Mouse (Mus musculus) limb, embryonic 14.5 days (tissue): Measurements from ENCODE around the gene Celf6. TPM values are rescaled to one million over a fixed set of nuclear protein-coding genes. Genes with fewer than 3 reads are reported as not detected.

Experiments
- ATAC-seq: fragments of 200-750 bp; cut with Nextera tagmentation; 2 replicates; pipeline ENCODE4 v1.8.0; 2017; ENCODE audit warnings: low read depth, moderate number of reproducible peaks, moderate TSS enrichment; ENCODE audit not compliant: low FRiP score
- DNase-seq: peaks from one replicate; pipeline ENCODE4 v3.0.0-alpha.2; 2015; ENCODE audit warnings: low spot score
- H3K27ac ChIP-seq: fragments of 300-500 bp; sonication (generic); replicated peaks from 2 replicates; pipeline ENCODE4 v1.5.1; 2014; ENCODE audit warnings: low read depth, mild to moderate bottlenecking, low read length, moderate library complexity, mixed read lengths
- H3K27me3 ChIP-seq: fragments of 300-500 bp; sonication (generic); 2 replicates; pipeline ENCODE4 v1.6.1; 2014; ENCODE audit warnings: low read length, mixed read lengths; ENCODE audit not compliant: control insufficient read depth, insufficient read depth
- H3K36me3 ChIP-seq: fragments of 300-500 bp; sonication (generic); 2 replicates; pipeline ENCODE4 v1.6.1; 2014; ENCODE audit warnings: mild to moderate bottlenecking, low read length, moderate library complexity, mixed read lengths; ENCODE audit not compliant: control insufficient read depth, insufficient read depth
- H3K4me1 ChIP-seq: fragments of 300-500 bp; sonication (generic); 2 replicates; pipeline ENCODE4 v1.6.1; 2014; ENCODE audit warnings: antibody characterized with exemption, low read length, mixed read lengths; ENCODE audit not compliant: control insufficient read depth, insufficient read depth
- H3K4me2 ChIP-seq: fragments of 300-500 bp; sonication (generic); replicated peaks from 2 replicates; pipeline ENCODE4 v1.6.1; 2014; ENCODE audit warnings: low read depth, mild to moderate bottlenecking, low read length, moderate library complexity; ENCODE audit not compliant: severe bottlenecking
- H3K4me3 ChIP-seq: fragments of 300-500 bp; sonication (generic); replicated peaks from 2 replicates; pipeline ENCODE4 v1.5.1; 2014; ENCODE audit warnings: low read length
- H3K9ac ChIP-seq: fragments of 300-500 bp; sonication (generic); 2 replicates; pipeline ENCODE4 v1.6.1; 2014; ENCODE audit warnings: mild to moderate bottlenecking, low read depth, low read length, moderate library complexity; ENCODE audit not compliant: severe bottlenecking
- H3K9me3 ChIP-seq: fragments of 300-500 bp; sonication (generic); 2 replicates; pipeline ENCODE4 v1.6.1; 2016; ENCODE audit warnings: low read length; ENCODE audit not compliant: control insufficient read depth
- POLR2A ChIP-seq: fragments of 200-500 bp; IDR thresholded peaks from 2 replicates; pipeline ENCODE4 v1.8.0; 2012; ENCODE audit warnings: inconsistent platforms, mild to moderate bottlenecking, moderate library complexity, borderline replicate concordance; ENCODE audit not compliant: insufficient read depth, insufficient read length; ENCODE audit errors: extremely low read depth
- WGBS: fragments of 180-500 bp; shearing (Covaris S2); extraction: QIAGEN DNeasy Blood & Tissue Kit; methylation state at CpG from one replicate; pipeline ENCODE4 v1.1.7; 2014; 5-methylcytosine and 5-hydroxymethylcytosine counted together
- polyA plus RNA-seq, 2 experiments: library from polyadenylated mRNA; depleted of rRNA in 1 of 2; stranded (reverse) in 1 of 2; unstranded in 1 of 2; fragments of >200 nt; fragmentation: Nextera tagmentation in 1 of 2; extraction: Ambion mirVana in 1 of 2; gene quantifications; 2 replicates each; pipeline versions ENCODE4 v1.2.1 to v1.2.3; 2012 to 2014

Gene Celf6
- polyA plus RNA-seq, 2 experiments = 0.16 TPM; not detected in 1

GRCm38 (mm10) chr9:59547869-59548268, 29.8 kb upstream of the Celf6 start:
- Histone ChIP-seq H3K9ac (no peak overlapping the region), H3K27ac (no peak overlapping the region), H3K9me3 (no peaks in the 10 kb centered on the region), H3K27me3 (no peaks in the 10 kb centered on the region), H3K36me3 (peaks cover 3% of the 10 kb centered on the region; the same call in 1 of the 2 replicates), H3K4me2 (no peak overlapping the region), H3K4me1 (no peaks in the 10 kb centered on the region), H3K4me3 (no peak overlapping the region)
- DNase-seq = no peak
- TF ChIP-seq POLR2A = no peak
- WGBS = 91% methylated on average over 1 of the region's 1 CpGs
- ATAC-seq = no peak

DNA sequence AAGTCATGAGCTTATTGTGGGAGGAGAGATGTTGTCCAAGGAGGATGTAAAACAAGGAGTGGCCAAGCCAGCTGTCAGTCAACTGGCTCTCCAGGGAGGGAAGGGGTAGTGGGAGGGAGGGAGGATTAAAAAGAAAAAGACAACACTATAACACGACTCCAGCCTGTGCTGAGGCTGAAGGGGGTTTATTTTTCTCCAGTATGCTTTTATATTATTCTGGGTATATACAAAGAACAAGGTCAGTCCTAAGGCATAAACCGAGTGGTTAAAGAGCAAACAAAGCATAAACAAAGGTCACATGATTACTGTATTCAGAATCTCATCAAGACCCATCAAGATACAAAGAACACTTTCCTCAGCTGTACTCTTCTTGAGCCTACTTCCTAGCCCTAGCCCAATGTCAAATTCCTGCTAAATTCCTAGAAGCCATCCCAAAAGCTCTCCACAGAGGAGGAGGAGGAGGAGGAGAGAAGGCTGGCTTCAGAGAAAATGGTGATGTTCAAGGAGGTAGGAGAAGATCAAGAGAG, 28.7 kb upstream of the Celf6 start:
- no peak overlapping the region for H3K4me3 ChIP-seq

GRCm38 (mm10) chr9:59550077-59550476, 27.6 kb upstream of the Celf6 start:
- no peaks in the 10 kb centered on the region for H3K9me3 ChIP-seq
- no peak overlapping the region for H3K27ac ChIP-seq
- 90% methylated on average over 4 of the region's 4 CpGs for WGBS

More for the DNA sequence above, 28.7 kb upstream of the Celf6 start:
- DNase-seq = no peak
- Histone ChIP-seq H3K27ac (no peak overlapping the region), H3K9me3 (no peaks in the 10 kb centered on the region), H3K4me2 (no peak overlapping the region), H3K27me3 (no peaks in the 10 kb centered on the region), H3K36me3 (peaks cover 7% of the 10 kb centered on the region; the same call in 1 of the 2 replicates), H3K9ac (no peak overlapping the region), H3K4me1 (no peaks in the 10 kb centered on the region)
- WGBS = 60% methylated on average over 2 of the region's 2 CpGs
- no peak for ATAC-seq
- TF ChIP-seq POLR2A = no peak

DNA sequence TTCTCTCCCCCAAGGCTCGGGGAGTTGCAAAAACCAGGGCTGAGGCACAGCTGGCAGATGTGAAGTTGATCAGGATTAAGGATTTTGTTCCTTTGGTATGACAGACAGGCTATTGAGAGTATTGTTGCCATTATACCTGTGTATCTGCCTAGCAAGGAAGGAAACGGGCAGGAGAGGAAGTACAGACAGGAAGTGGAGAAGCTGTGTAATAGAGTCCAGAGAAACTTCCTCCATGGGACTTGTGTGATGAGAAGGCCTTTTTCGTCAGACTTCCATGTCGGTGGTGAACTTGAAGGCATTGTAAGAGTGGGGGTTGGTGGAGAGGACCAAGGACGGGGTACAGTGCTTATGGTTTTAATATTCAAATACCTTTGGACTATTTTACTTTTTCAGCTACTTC, 26.7 kb upstream of the Celf6 start:
- TF ChIP-seq POLR2A = no peak

More at GRCm38 (mm10) chr9:59550077-59550476, 27.6 kb upstream of the Celf6 start:
- TF ChIP-seq POLR2A = no peak
- DNase-seq = no peak
- H3K4me1 ChIP-seq = no peaks in the 10 kb centered on the region
- H3K27me3 ChIP-seq = no peaks in the 10 kb centered on the region
- no peak overlapping the region for H3K4me2 ChIP-seq
- peaks cover 14% of the 10 kb centered on the region for H3K36me3 ChIP-seq
- H3K9ac ChIP-seq = no peak overlapping the region
- no peak overlapping the region for H3K4me3 ChIP-seq
- no peak for ATAC-seq

DNA sequence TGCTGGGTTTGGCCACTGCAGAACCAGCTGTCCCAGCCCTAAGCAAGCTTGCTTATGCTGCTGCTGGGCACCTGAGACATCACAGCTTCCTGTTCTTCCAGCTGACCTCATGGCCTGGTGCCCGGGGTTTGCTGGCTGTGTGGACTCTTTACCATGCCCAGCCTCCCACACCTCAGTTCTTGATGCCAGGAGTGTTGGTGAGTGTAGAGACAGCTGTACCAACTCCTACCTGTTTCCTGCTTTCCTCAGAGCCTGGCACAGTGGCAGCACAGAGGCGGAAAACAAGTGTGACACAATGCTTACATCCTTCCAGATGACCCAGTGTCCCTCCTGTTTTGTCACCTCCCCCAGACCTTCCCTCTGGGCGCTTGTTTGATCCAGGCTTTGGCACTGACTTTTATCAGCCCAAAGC, 26.1 kb upstream of the Celf6 start:
- no peak overlapping the region for H3K27ac ChIP-seq
- ATAC-seq = no peak
- no peaks in the 10 kb centered on the region for H3K9me3 ChIP-seq
- no peak for DNase-seq
- no peak for TF ChIP-seq POLR2A
- H3K36me3 ChIP-seq = peaks cover 20% of the 10 kb centered on the region
- H3K9ac ChIP-seq = no peak overlapping the region
- no peak overlapping the region for H3K4me2 ChIP-seq
- H3K4me1 ChIP-seq = no peaks in the 10 kb centered on the region
- no peaks in the 10 kb centered on the region for H3K27me3 ChIP-seq
- H3K4me3 ChIP-seq = no peak overlapping the region
- 77% methylated on average over 3 of the region's 3 CpGs for WGBS

More for the DNA sequence above, 26.7 kb upstream of the Celf6 start:
- H3K27ac ChIP-seq = no peak overlapping the region
- no peak for DNase-seq
- H3K4me1 ChIP-seq = no peaks in the 10 kb centered on the region
- H3K9me3 ChIP-seq = no peaks in the 10 kb centered on the region
- H3K4me2 ChIP-seq = no peak overlapping the region
- H3K4me3 ChIP-seq = no peak overlapping the region
- no peak overlapping the region for H3K9ac ChIP-seq
- peaks cover 17% of the 10 kb centered on the region for H3K36me3 ChIP-seq
- no peaks in the 10 kb centered on the region for H3K27me3 ChIP-seq
- WGBS = 79% methylated on average over 5 of the region's 5 CpGs
- ATAC-seq = no peak
